Mouse (Mus musculus): ENCODE measurements at regions not wholly inside any gene's neighbourhood (a gene's known extent, or its start where the extent isn't known, plus 50 kb on each side); places are given as distances from the start of the nearest gene placed in this dataset.

- DNase-seq (ENCODE audit: low spot score in 2 of 2): no peak
Measured at GRCm38 (mm10) chr8:27837903-27838302, 390.4 kb downstream of the Poteg start.

GRCm38 (mm10) chr8:27866468-27866995, 419.1 kb downstream of the Poteg start:
- DNase-seq (ENCODE audit: low spot score in 2 of 2): no peak

- DNase-seq (ENCODE audit: low spot score in 2 of 2): peak; percentile 77 to 78
Measured at GRCm38 (mm10) chr8:27868591-27868990, 421.1 kb downstream of the Poteg start.

GRCm38 (mm10) chr8:27877691-27878264, 430.3 kb downstream of the Poteg start:
- DNase-seq (ENCODE audit: low spot score in 2 of 2): no peak

- no peak for DNase-seq (ENCODE audit: low spot score in 2 of 2)
Measured at GRCm38 (mm10) chr8:27889292-27889691, 441.8 kb downstream of the Poteg start.

GRCm38 (mm10) chr8:27894325-27894724, 446.9 kb downstream of the Poteg start:
- DNase-seq (ENCODE audit: low spot score in 2 of 2): peak; percentile 6 to 9

GRCm38 (mm10) chr8:27900115-27900514, 452.6 kb downstream of the Poteg start:
- DNase-seq (ENCODE audit: low spot score in 2 of 2): no peak

DNA sequence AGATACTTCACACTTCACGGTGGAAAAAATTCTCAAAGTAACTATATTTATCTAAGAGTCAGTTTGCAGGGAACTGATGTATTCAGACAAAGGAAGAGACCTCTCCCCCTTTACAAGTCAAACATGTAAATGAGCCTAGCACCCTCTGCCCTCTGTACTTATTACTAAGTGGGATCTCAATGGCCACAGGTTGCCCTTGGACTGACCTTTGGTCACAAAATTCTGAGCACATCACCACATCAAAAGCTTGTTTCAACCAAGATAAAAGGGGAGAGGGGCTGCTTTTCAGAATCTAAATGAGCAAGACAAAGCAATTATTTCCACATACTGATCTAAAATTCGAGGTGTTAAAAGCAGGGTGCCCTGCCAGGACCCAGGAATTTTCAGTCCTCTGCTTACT, 456.3 kb downstream of the Poteg start:
- no peak for DNase-seq (ENCODE audit: low spot score in 2 of 2)

GRCm38 (mm10) chr8:27909347-27909945, 462.0 kb downstream of the Poteg start:
- DNase-seq (ENCODE audit: low spot score in 2 of 2): no peak

DNA sequence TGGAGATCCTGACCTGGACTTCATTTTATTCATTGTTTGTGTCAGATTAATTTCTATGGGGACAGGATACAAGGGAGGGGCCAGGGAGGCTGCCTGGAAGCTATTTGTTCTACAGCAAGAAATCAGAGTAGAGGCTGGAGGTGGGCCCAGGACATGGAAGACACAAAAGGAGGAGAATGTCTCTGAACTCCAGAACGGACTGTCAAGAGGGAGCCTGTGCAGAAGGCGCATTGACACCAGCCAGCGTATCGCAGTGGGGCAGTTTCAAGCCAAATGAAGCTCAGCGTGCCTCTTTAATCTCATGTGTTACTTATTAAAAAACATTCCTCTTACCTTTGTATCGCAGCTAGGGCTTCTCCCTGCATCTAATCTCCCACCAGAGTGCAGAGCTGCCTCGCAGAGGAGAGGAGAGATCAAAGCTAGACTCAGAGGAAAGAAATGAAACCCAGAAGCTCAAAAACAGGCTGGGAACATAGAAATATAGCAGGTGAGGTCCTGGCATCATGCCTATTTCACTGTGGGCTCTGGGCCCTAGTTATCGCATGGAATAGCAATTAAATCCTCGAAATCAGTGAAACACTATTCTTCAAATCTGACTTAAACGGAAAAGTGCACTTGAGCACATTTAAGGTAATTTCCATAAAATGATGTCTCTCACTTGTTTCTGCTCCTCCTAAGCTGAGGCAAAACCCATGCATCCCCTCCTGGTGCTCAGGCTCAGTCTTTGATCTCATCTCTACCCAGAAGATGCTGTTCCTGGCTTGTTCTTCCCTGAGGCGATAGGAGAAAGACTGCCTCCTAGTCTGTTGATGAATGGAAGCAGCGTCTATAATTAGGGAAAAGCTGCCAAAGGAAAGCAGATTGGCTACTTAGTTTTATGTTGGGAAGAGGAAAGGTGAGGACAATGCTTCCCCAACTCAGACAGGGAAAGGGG, 491.4 kb downstream of the Poteg start:
- no peak for DNase-seq (ENCODE audit: low spot score in 2 of 2)

DNA sequence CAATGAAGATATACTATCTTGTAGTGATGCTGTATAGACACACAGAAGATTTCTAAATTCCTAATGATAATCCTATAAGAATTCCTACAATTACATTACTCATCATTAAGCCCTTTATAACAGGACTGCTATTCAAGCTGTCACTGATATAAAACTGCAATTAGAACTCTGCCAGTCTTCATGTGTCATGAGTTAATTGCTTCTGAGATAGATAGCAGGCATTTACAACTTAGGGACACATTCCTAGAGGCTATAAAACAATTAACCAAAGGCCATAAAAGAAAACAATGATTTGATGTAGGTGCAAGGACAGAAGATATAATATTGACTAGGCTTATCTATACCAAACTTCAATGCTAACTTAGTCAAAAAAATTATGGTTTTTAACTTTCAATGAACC, 507.5 kb downstream of the Poteg start:
- DNase-seq (ENCODE audit: low spot score in 2 of 2): no peak

DNA sequence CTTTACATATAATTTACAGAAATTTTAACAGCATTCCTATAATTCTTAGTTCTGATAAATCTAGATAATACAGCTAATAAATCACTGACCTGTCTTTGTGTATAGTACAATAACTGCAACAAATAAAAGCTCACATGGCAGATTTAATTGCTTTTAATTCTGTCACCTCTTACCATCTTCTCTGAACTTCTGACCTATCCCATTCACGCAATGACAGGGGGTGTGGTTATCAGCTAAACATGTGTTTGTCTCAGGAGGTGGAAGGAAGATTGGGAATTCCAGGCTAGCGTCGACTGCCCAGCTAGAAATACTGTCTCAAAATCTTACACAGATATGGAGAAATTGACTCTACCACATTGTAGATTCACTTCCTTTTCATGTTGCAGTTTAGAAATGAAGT, 533.5 kb downstream of the Poteg start:
- no peak for DNase-seq (ENCODE audit: low spot score in 2 of 2)

DNA sequence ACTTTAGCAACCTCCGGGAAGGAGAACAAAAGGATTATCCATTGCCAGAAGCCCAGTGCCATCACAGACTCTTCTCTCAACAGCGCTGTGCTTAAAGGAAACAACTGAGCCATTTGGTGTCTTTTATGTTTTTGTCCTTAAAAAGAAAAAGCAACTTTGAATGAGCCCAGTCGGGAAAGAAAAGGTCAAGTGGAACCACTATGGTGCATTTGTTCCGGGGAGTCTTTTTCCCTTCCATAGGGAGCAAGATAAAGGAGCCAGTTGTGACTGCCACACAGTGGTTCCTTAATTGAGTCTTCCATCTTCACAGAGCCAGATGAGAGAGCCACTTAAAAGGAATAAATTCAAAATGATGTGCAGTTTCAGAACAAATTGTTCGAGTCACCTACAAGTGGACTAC, 534.3 kb downstream of the Poteg start:
- no peak for DNase-seq (ENCODE audit: low spot score in 2 of 2)

DNA sequence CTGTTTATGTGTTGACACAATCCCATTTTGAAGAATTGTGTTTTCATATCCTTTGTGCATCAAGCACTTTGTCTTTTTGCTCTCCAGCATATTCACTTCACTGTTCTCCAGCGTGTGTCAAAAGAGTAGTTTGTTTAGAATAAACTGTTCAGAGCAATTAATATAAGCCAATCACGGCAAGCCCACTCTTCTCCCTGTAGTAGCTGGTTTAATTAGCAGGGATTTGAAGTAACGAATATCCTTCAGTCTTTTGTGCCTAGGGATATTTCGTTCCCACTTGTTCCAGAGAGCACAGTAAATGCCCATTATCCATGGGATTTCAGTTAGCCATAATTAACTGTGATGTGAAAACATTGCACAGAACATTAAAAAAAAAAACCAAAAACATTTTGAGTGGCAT, 565.4 kb downstream of the Poteg start:
- DNase-seq (ENCODE audit: low spot score in 2 of 2): no peak

All from right cerebral cortex, adult 2 months (tissue).